Mouse (Mus musculus) G1E (cell line): ENCODE data around the gene Phkb.

Experiments used
- CTCF ChIP-seq: IDR thresholded peaks from 2 replicates; pipeline ENCODE4 v1.5.1; 2012; ENCODE audit warnings: low read depth, low read length, inconsistent platforms, mixed read lengths
- GATA1 ChIP-seq: IDR thresholded peaks from 2 replicates; pipeline ENCODE4 v1.6.1; 2012; ENCODE audit warnings: borderline replicate concordance, low read length, inconsistent platforms, mixed read lengths

DNA sequence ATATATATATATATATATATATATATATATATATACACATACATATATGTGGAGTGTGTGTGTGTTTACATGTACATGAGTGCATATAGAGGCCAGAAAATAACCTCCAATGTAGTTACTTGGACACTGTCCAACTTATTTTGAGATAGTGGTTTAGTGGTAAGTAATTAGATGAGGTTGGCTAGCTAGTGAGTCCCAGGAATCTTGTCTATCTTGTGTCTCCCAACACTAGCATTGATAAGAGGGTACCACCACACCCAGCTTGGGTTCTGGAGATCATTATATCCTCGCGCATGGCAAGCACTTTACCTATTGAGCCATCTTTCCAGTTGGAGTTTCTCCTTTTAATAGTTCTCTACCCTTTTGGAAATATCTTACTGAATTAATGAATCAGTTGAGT is 56.9 kb downstream of the Phkb start:
- TF ChIP-seq CTCF, result no peak
- no peak for TF ChIP-seq GATA1
